Mouse (Mus musculus) stomach, embryonic 14.5 days (tissue): ENCODE results near the gene Atg4b. TPM values are rescaled to one million over a fixed set of nuclear protein-coding genes. Genes with fewer than 3 reads are reported as not detected.
"Not testable (repeated sequence)": the region's sequence is repeated elsewhere in the genome, so short reads cannot be mapped to it uniquely, and the experiment has no call there.

Experiments used
- ATAC-seq: fragments of 200-750 bp; cut with Nextera tagmentation; 2 replicates; pipeline ENCODE4 v1.8.0; 2017; ENCODE audit warnings: low read depth, moderate TSS enrichment; ENCODE audit not compliant: insufficient number of reproducible peaks, insufficient read depth, low FRiP score
- H3K27ac ChIP-seq: fragments of 300-500 bp; sonication (generic); 2 replicates; pipeline ENCODE4 v1.5.1; 2014; ENCODE audit warnings: mild to moderate bottlenecking, low read length, moderate library complexity, mixed read lengths
- H3K27me3 ChIP-seq: fragments of 300-500 bp; sonication (generic); 2 replicates; pipeline ENCODE4 v1.6.1; 2014; ENCODE audit warnings: low read length, control low read depth, mixed read lengths; ENCODE audit not compliant: control insufficient read depth, insufficient read depth
- H3K36me3 ChIP-seq: fragments of 300-500 bp; sonication (generic); 2 replicates; pipeline ENCODE4 v1.6.1; 2014; ENCODE audit warnings: mild to moderate bottlenecking, control low read depth, low read length, moderate library complexity, mixed read lengths; ENCODE audit not compliant: control insufficient read depth, insufficient read depth
- H3K4me1 ChIP-seq: fragments of 300-500 bp; sonication (generic); 2 replicates; pipeline ENCODE4 v1.6.1; 2014; ENCODE audit warnings: low read length, control low read depth, mixed read lengths; ENCODE audit not compliant: control insufficient read depth, insufficient read depth
- H3K4me2 ChIP-seq: fragments of 300-500 bp; sonication (generic); replicated peaks from 2 replicates; pipeline ENCODE4 v1.6.1; 2014; ENCODE audit warnings: low read depth, low read length, control low read depth
- H3K4me3 ChIP-seq: fragments of 300-500 bp; sonication (generic); 2 replicates; pipeline ENCODE4 v1.5.1; 2014; ENCODE audit warnings: low read depth, low read length, control low read depth
- H3K9ac ChIP-seq: fragments of 300-500 bp; sonication (generic); replicated peaks from 2 replicates; pipeline ENCODE4 v1.6.1; 2014; ENCODE audit warnings: low read depth, mild to moderate bottlenecking, control low read depth, low read length, moderate library complexity, mixed read lengths
- H3K9me3 ChIP-seq: fragments of 300-500 bp; sonication (generic); 2 replicates; pipeline ENCODE4 v1.6.1; 2016; ENCODE audit warnings: low read depth, low read length, control low read depth; ENCODE audit not compliant: control insufficient read depth
- WGBS: fragments of 180-500 bp; shearing (Covaris S2); extraction: QIAGEN DNeasy Blood & Tissue Kit; methylation state at CpG from one replicate; pipeline ENCODE4 v1.1.7; 2014; 5-methylcytosine and 5-hydroxymethylcytosine counted together
- polyA plus RNA-seq: library from polyadenylated mRNA; unstranded; fragments of >200 nt; fragmentation: Nextera tagmentation; extraction: Ambion mirVana; gene quantifications from 2 replicates; pipeline ENCODE4 v1.2.1, GENCODE M21; 2014

Atg4b gene
- polyA plus RNA-seq, 1 experiment from 2014 or later = 91.6 TPM

DNA sequence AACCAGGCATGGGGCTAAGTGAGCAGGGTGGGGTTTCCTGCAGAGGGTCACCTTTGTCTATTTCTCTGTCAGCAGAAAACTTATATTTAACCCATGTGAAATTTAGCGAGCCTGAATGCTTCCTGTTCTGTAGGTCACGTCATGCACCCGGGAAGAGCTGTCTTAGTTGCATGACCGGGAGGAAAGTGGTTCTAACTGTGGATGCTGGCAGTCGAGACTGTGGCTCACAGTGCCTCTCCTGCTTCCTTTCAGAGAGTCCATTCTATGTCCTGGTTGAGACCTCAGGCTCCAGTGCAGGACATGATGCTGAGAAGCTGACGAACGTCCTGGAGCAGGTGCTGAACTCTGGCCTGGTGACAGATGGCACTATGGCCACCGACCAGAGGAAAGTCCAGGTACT is 87.3 kb downstream of the Atg4b start:
- H3K36me3 ChIP-seq, H3K4me3 ChIP-seq, H3K27ac ChIP-seq, H3K4me2 ChIP-seq, ATAC-seq, H3K4me1 ChIP-seq, H3K27me3 ChIP-seq, H3K9ac ChIP-seq, H3K9me3 ChIP-seq: not testable (repeated sequence)
- 92% methylated on average over 7 of the region's 8 CpGs for WGBS

Other genes starting within 250 kb of the Atg4b start
- gene Farp2, start 239.4 kb upstream of the Atg4b start, polyA plus RNA-seq = 7.0 and 7.7 TPM in 2 replicates
- gene Stk25, start 92.8 kb upstream of the Atg4b start, polyA plus RNA-seq = 171 and 174 TPM in 2 replicates
- gene Bok, start 65.8 kb upstream of the Atg4b start, polyA plus RNA-seq = 54.1 and 58.0 TPM in 2 replicates
- gene Thap4, start 3.4 kb downstream of the Atg4b start, polyA plus RNA-seq = 50.7 and 51.0 TPM in 2 replicates
- gene Dtymk, start 50.4 kb downstream of the Atg4b start, polyA plus RNA-seq = 271 and 280 TPM in 2 replicates
- gene Ing5, start 52.5 kb downstream of the Atg4b start, polyA plus RNA-seq = 19.4 and 21.7 TPM in 2 replicates
- gene D2hgdh, start 73.4 kb downstream of the Atg4b start, polyA plus RNA-seq = 13.6 and 16.0 TPM in 2 replicates
- gene Gal3st2, start 109.8 kb downstream of the Atg4b start, polyA plus RNA-seq = not detected in 2 replicates
- 0.09 TPM in 1 of 2 replicates, not detected in the other for gene Gal3st2b, start 166.8 kb downstream of the Atg4b start, polyA plus RNA-seq
- not detected in 2 replicates for gene Gal3st2c, start 239.0 kb downstream of the Atg4b start, polyA plus RNA-seq